Mouse (Mus musculus) neutrophil, adult 59 days (primary cell): ENCODE data around the gene Mfrp. TPM values are rescaled to one million over a fixed set of nuclear protein-coding genes. Genes with fewer than 3 reads are reported as not detected.

Experiments
- total RNA-seq, 2 experiments: library from RNA; stranded (reverse); gene quantifications; 1 replicate in 1 of 2; 2 replicates in 1 of 2; pipeline ENCODE4 v1.2.4; 2023

Gene Mfrp
- total RNA-seq: under 1 TPM; 0.16 to 0.22 TPM

DNA sequence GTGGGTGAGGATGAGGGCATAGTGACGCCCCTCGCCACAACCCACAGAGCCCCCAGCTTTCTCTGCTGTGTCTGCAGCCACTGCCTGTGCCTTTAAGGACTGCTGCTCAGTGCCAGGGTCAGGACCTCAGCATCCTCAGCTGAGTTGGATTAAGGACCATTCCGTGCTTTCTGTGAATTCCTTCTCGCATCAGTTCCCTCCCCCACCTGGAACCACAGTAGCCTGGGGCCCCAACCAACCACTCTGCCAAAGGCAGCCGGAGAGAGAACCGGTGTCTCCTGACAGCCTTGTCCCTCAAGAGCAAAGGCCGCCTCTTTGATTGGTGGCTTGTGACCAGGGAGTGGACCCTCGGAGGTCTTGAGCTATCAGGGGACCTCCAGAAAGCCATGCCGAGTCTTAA lies at the start of gene Mfrp:
Mfrp (plus strand) TSS at position 240 of the 400 bp plus-strand sequence.

GRCm38 (mm10) chr9:44066785-44067225 lies 34.7 kb upstream of the Mfrp start, which contains the start of gene Usp2:
Usp2 (plus strand) TSS chr9:44067021.

DNA sequence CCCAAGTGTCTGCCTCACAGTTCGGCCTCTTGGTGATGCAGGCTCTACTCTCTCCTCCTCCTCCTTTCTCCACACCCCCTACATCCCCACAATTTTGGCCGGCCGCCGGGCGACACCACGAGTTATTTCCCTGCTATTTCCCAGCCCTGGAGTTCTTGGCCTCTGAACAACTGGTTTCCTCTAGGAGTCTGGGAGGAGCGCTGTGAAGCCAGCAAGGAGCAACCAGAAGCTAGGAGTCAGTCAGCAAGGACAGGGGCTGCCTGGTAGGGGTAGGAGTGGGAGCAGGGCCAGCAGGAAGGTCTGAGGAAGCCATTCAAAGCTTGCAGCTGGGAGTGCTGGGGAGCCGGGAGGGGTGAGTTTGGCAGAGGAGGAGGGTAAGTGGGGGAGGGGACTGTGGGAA lies 5.6 kb downstream of the Mfrp start, which contains the start of gene C1qtnf5:
C1qtnf5 (plus strand) TSS at position 136 of the 400 bp plus-strand sequence.

DNA sequence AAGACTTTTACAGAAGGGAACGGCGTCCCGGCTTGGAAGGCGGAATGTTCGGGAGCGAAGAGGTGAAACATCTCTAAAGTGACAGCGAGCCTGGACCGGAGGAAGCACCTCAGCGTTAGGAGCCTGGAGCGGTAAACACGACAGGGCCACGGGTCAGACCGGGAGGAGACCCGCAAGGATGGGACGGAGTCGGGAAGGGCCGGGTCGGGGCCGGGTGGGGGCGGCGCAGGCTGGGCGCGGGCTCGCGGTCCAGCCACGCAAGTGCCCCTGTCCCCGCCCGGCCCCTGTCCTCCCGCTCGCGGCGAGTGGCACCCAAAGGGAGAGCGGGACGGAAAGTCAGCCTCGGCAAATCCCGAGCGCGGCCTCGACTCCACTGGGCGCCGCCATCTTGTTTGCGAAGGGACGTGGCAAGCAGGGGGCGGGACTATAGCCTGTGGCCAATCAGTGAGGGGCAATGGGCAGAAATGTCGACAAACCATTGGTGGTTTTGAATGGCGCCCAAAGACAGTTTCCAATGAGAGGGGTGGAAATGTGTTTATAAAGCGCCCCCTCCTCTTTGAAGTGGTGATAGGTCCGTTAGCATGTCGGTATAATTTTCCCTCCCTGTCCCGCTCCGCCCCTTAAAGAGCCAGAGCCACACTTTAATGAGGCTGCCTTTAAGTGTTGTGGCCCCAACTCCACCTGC lies 11.7 kb downstream of the Mfrp start, which contains the start of the genes Gm49380 and Rnf26:
Gm49380 (minus strand) TSS at position 396 of the 685 bp plus-strand sequence.
Rnf26 (minus strand) TSS at position 413 of the 685 bp plus-strand sequence.

DNA sequence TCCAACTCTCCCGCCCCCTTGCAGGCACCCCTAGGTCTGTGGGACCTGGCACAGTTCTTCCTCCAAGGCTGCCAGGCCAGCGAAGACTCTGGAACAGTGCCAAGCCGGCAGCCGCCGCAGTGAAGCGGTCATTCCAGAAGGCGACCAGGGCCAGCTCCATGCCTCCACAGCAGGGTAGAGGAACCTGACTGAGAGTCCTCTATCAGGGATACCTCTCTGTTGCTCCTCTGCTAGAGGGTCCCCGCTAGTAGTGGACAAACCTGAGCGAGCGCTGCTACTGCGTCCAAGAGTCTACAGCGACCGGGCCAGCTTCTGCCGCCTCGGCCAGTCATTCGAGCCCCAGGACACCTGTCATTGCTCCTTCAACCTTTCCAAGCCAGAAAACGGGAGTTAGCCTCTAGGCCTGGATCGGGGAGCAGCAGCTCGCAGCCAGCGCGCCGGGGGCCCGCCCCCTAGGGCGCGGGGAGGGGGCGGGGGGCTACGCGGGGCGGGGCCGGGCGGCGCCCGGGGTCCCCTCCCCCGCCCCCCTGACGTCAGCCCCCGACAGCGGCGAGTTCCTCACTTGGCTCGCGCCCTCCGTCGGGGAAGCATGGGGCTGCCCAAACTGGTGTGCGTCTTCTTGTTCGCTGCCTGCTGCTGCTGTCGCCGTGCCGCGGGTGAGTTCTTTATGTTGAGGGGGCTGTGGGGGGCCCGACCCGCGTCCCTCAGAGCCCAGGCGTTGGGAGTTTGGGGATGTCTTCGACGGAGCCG lies 32.7 kb downstream of the Mfrp start, which contains the start of gene Mcam:
Mcam (plus strand) TSS at position 369 of the 750 bp plus-strand sequence.

Other genes starting within 250 kb of the Mfrp start
- 1 to 10 TPM; 3.2 to 3.8 TPM for gene Thy1, start 58.3 kb upstream of the Mfrp start, total RNA-seq
- gene Usp2, start 34.7 kb upstream of the Mfrp start, total RNA-seq: 1 to 10 TPM; 6.3 to 7.6 TPM
- gene C1qtnf5, start 5.5 kb downstream of the Mfrp start, total RNA-seq: under 1 TPM in 1 of 2 experiments, not detected in 1; 0.49 TPM
- not detected for gene Gm49380, start 11.8 kb downstream of the Mfrp start, total RNA-seq
- gene Rnf26, start 11.8 kb downstream of the Mfrp start, total RNA-seq: 10 to 100 TPM; 29.2 to 31.1 TPM
- gene Mcam, start 32.7 kb downstream of the Mfrp start, total RNA-seq: 1 to 10 TPM; 3.6 to 5.1 TPM
- 100 to 1,000 TPM; 215 to 217 TPM for gene Cbl, start 132.3 kb downstream of the Mfrp start, total RNA-seq
- not detected for gene Ccdc153, start 138.9 kb downstream of the Mfrp start, total RNA-seq
- gene Pdzd3, start 149.7 kb downstream of the Mfrp start, total RNA-seq: 1 to 10 TPM; 1.6 TPM
- gene Nlrx1, start 166.9 kb downstream of the Mfrp start, total RNA-seq: 10 to 100 TPM; 61.4 to 69.3 TPM
- gene Abcg4, start 186.9 kb downstream of the Mfrp start, total RNA-seq: 1 to 10 TPM; 3.7 to 9.7 TPM
- 10 to 100 TPM; 35.6 to 40.8 TPM for gene Hinfp, start 203.9 kb downstream of the Mfrp start, total RNA-seq
- 10 to 100 TPM; 21.6 to 23.7 TPM for gene C2cd2l, start 218.6 kb downstream of the Mfrp start, total RNA-seq
- gene Dpagt1, start 224.3 kb downstream of the Mfrp start, total RNA-seq: 10 to 100 TPM; 13.9 to 15.2 TPM
- 100 to 1,000 TPM; 273 to 278 TPM for gene H2afx, start 233.0 kb downstream of the Mfrp start, total RNA-seq
- gene Hmbs, start 242.5 kb downstream of the Mfrp start, total RNA-seq: 10 to 100 TPM; 43.9 to 66.5 TPM